29 mouse cellular contexts compared by ENCODE assay signal in the genomic region with DNA sequence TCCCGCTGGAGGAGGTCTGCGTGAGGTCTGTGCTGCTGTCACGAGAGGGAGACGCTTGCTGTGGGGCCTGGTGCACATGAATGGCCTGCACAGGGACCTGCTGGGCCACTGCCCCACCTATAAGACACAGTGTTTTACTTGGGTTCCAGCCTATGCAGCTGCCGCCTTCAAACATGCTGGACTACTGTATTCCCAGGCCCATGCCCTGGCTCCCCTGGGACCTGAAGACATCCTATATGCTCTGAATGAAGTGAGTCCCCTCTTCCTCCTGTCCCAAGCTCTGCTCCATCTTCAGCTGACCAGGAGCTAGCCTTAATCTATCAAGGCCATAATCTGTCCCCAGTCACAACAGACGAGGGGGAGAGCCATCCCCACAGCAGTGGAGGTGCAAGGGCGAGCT. TPM values are rescaled to one million over a fixed set of nuclear protein-coding genes. Genes with fewer than 3 reads are reported as not detected.
DNase-seq lines count a peak whose midpoint lies in the region; ATAC-seq and TF ChIP-seq lines count a peak whose summit lies in the region.
"Had no signal": no experiment of that assay in that cellular context is flagged by ENCODE, and none has a peak within 500 bp of the region (broad histone marks: within the 10 kb centered on the region; RNA-seq: fewer than 3 reads in every experiment).

No protein-coding gene starts in this region.

- TF ChIP-seq POLR2A in testis, adult 2 months (IDR thresholded peaks at IDR 0.05; ENCODE audit: control insufficient read depth, low read depth, low read length), result no peak

- H3K9ac ChIP-seq in heart, embryonic 12.5 days, result no peak overlapping the region
- H3K9ac ChIP-seq: embryonic facial prominence, embryonic 13.5 days; forebrain, embryonic 12.5 days; forebrain, embryonic 15.5 days; heart, embryonic 15.5 days; hindbrain, embryonic 14.5 days had no signal

- no peak for ATAC-seq in heart, embryonic 12.5 days (ENCODE audit: insufficient number of reproducible peaks, low FRiP score)
- ATAC-seq: activated CD4-positive, CD25-positive, alpha-beta regulatory T cell, adult 4 months; CD4-positive, CD25-positive, alpha-beta regulatory T cell, adult 4 months; forebrain, embryonic 15.5 days; hindbrain, postnatal 0 days; inflammation-experienced regulatory T-cells, adult 6 months; intestine, embryonic 16.5 days had no signal

- peaks cover 50% of the 10 kb centered on the region for H3K36me3 ChIP-seq in heart, embryonic 10.5 days
- H3K36me3 ChIP-seq in heart, embryonic 12.5 days, result peaks cover 47% of the 10 kb centered on the region
- H3K36me3 ChIP-seq in testis, adult 2 months (ENCODE audit: control insufficient read depth, insufficient read depth, low read length), result peaks cover 2% of the 10 kb centered on the region; the same call in 1 of the 2 replicates

- TF ChIP-seq CTCF in gastrocnemius, adult 2 months (IDR thresholded peaks at IDR 0.05), result no peak
- TF ChIP-seq CTCF in testis, adult 2 months (IDR thresholded peaks at IDR 0.05; ENCODE audit: control insufficient read depth, insufficient read depth, insufficient replicate concordance, low read depth, low read length), result no peak

- 84% methylated on average over 7 of the region's 7 CpGs for WGBS in heart, embryonic 10.5 days
- 83% methylated on average over 7 of the region's 7 CpGs for WGBS in heart, embryonic 12.5 days

- H3K27ac ChIP-seq in gastrocnemius, adult 2 months, result peak overlapping the region; percentile 98
- peak overlapping the region; percentile 24; the same call in 1 of the 2 replicates for H3K27ac ChIP-seq in heart, embryonic 10.5 days
- H3K27ac ChIP-seq in heart, embryonic 12.5 days (ENCODE audit: poor library complexity, severe bottlenecking), result no peak overlapping the region
- no peak overlapping the region for H3K27ac ChIP-seq in testis, adult 2 months (ENCODE audit: control insufficient read depth, insufficient read depth, low read depth, low read length)
- H3K27ac ChIP-seq: embryonic facial prominence, embryonic 10.5 days; embryonic facial prominence, embryonic 13.5 days; forebrain, embryonic 12.5 days; forebrain, embryonic 15.5 days; hindbrain, embryonic 14.5 days; hindbrain, postnatal 0 days had no signal

- no peaks in the 10 kb centered on the region for H3K9me3 ChIP-seq in heart, embryonic 10.5 days
- H3K9me3 ChIP-seq in heart, embryonic 12.5 days (replicated peaks), result no peaks in the 10 kb centered on the region
- H3K9me3 ChIP-seq: embryonic facial prominence, embryonic 10.5 days; embryonic facial prominence, embryonic 13.5 days; forebrain, embryonic 12.5 days; forebrain, embryonic 15.5 days; heart, embryonic 15.5 days had no signal

- DNase-seq in gastrocnemius, adult 2 months, result no peak
- DNase-seq in gastrocnemius, postnatal 14 days, result no peak
- no peak for DNase-seq in heart, embryonic 10.5 days (ENCODE audit: low spot score)
- DNase-seq in testis, postnatal 14 days (ENCODE audit: low spot score), result no peak
- DNase-seq in testis, postnatal 10 days (ENCODE audit: low spot score), result peak; percentile 40
- DNase-seq in yolk sac, embryonic 10.5 days (ENCODE audit: low spot score), result no peak
- DNase-seq: adrenal gland, postnatal 10 days; adrenal gland, postnatal 36 days; B cell, adult 2 months; cerebellum, postnatal 10 days; cerebellum, postnatal 36 days; embryo, embryonic 11 days; gastrocnemius, postnatal 10 days; kidney, adult 18-20 months had no signal

- intact Hi-C loops in gastrocnemius, adult 2 months (cut with DNase I), result loop anchor here (5.0 to 10.0 kb wide), 2 partner anchors 96 to 154 kb away; a partner anchor contains a TSS
- intact Hi-C loops in gastrocnemius, postnatal 14 days (cut with DNase I; ENCODE audit: low total_unique reads), result no loop called here

- no peak overlapping the region for H3K4me2 ChIP-seq in heart, embryonic 12.5 days
- H3K4me2 ChIP-seq: embryonic facial prominence, embryonic 13.5 days; forebrain, embryonic 12.5 days; forebrain, embryonic 15.5 days; heart, embryonic 11.5 days; heart, embryonic 15.5 days; hindbrain, embryonic 14.5 days had no signal

- no peak overlapping the region for H3K4me3 ChIP-seq in gastrocnemius, adult 2 months
- H3K4me3 ChIP-seq in heart, embryonic 10.5 days, result no peak overlapping the region
- no peak overlapping the region for H3K4me3 ChIP-seq in heart, embryonic 12.5 days
- H3K4me3 ChIP-seq in testis, adult 2 months (ENCODE audit: control insufficient read depth, low read depth, low read length), result peak overlapping the region; percentile 76
- H3K4me3 ChIP-seq: embryonic facial prominence, embryonic 10.5 days; embryonic facial prominence, embryonic 13.5 days; erythroblast, embryonic 14.5 days; forebrain, embryonic 12.5 days; forebrain, embryonic 15.5 days; heart, embryonic 15.5 days had no signal

- H3K4me1 ChIP-seq in heart, embryonic 10.5 days, result peaks cover 62% of the 10 kb centered on the region
- peaks cover 57% of the 10 kb centered on the region for H3K4me1 ChIP-seq in heart, embryonic 12.5 days (replicated peaks)
- peaks cover 34% of the 10 kb centered on the region for H3K4me1 ChIP-seq in testis, adult 2 months (ENCODE audit: control insufficient read depth, insufficient read depth, low read length)

- H3K27me3 ChIP-seq in heart, embryonic 10.5 days (ENCODE audit: insufficient read depth, poor library complexity, severe bottlenecking), result peaks cover 11% of the 10 kb centered on the region; the same call in 1 of the 2 replicates
- H3K27me3 ChIP-seq in heart, embryonic 12.5 days (replicated peaks), result no peaks in the 10 kb centered on the region
- no peaks in the 10 kb centered on the region for H3K27me3 ChIP-seq in testis, adult 2 months (ENCODE audit: control insufficient read depth, insufficient read depth, low read length)
- H3K27me3 ChIP-seq: forebrain, embryonic 15.5 days; heart, embryonic 15.5 days had no signal

RNA-seq across cellular contexts. Expression of a gene that starts 4.7 kb away (rescaled TPM):
- total RNA-seq in gastrocnemius, adult 2 months (2021), result 10 to 100 TPM; 13.8 to 15.5 TPM
- 10 to 100 TPM in 1 of 2 experiments, 1 to 10 TPM in 1; 9.5 to 11.9 TPM for total RNA-seq in gastrocnemius, postnatal 14 days (2021)
- 4.8 and 5.3 TPM in 2 replicates for polyA plus RNA-seq in heart, embryonic 10.5 days (2016; fragmentation: Nextera tagmentation; extraction: Ambion mirVana)
- 7.2 and 7.4 TPM in 2 replicates for polyA plus RNA-seq in heart, embryonic 12.5 days (2016; fragmentation: Nextera tagmentation; extraction: Ambion mirVana)
- 20.5 and 22.4 TPM in 2 replicates for polyA plus RNA-seq in testis, adult 2 months (2012; rRNA removed)

RNA-seq across cellular contexts. Expression of a gene that starts 5.1 kb away (rescaled TPM):
- 10 to 100 TPM; 82.4 to 89.3 TPM for total RNA-seq in gastrocnemius, adult 2 months (2021)
- total RNA-seq in gastrocnemius, postnatal 14 days (2021), result 10 to 100 TPM; 48.7 to 66.2 TPM
- polyA plus RNA-seq in heart, embryonic 10.5 days (2016; fragmentation: Nextera tagmentation; extraction: Ambion mirVana), result 10.9 and 15.7 TPM in 2 replicates
- polyA plus RNA-seq in heart, embryonic 12.5 days (2016; fragmentation: Nextera tagmentation; extraction: Ambion mirVana), result 15.0 and 17.5 TPM in 2 replicates
- 96.2 and 106 TPM in 2 replicates for polyA plus RNA-seq in testis, adult 2 months (2012; rRNA removed)

RNA-seq across cellular contexts. Expression of a gene that starts 54.4 kb away (rescaled TPM):
- total RNA-seq in gastrocnemius, adult 2 months (2021), result 1 to 10 TPM; 5.2 to 5.7 TPM
- 1 to 10 TPM; 4.8 to 6.3 TPM for total RNA-seq in gastrocnemius, postnatal 14 days (2021)
- 36.5 and 52.8 TPM in 2 replicates for polyA plus RNA-seq in heart, embryonic 10.5 days (2016; fragmentation: Nextera tagmentation; extraction: Ambion mirVana)
- polyA plus RNA-seq in heart, embryonic 12.5 days (2016; fragmentation: Nextera tagmentation; extraction: Ambion mirVana), result 24.2 and 25.9 TPM in 2 replicates
- 8.7 and 9.4 TPM in 2 replicates for polyA plus RNA-seq in testis, adult 2 months (2012; rRNA removed)

Comparison
In these comparisons a context has a peak if more than half of its experiments do, and no peak if none do; other contexts are left out.
1. H3K27ac ChIP-seq: peak in gastrocnemius, adult 2 months (single experiment) and heart, embryonic 10.5 days (single experiment); none in heart, embryonic 12.5 days (single experiment) and testis, adult 2 months (single experiment).